Mouse (Mus musculus): ENCODE measurements around the gene AL607142.1.

AL607142.1 gene

GRCm38 (mm10) chr4:120104599-120104998 is 39.8 kb downstream of the AL607142.1 start:
- DNase-seq (ENCODE audit: low read depth): peak; percentile 18

DNA sequence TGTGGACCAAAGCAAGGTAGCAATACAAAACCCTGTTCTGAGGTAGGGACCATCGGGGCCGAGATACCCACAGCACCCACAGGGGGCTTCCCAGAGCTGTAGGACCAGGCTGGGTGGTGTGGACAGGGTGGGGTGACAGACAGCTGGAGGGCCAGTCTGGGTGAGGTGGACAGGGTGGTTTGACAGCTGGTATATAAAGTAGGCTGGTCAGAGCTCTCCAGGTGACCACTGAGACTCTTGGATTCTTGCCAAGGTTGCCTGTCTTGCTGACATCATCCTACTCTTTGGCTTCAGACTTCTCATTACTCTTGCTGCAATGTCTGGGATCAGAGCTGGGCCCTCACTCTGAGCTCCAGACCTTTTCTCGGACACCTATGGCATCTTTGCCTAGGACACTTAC is 41.6 kb downstream of the AL607142.1 start:
- no peak for DNase-seq (ENCODE audit: low read depth)

DNA sequence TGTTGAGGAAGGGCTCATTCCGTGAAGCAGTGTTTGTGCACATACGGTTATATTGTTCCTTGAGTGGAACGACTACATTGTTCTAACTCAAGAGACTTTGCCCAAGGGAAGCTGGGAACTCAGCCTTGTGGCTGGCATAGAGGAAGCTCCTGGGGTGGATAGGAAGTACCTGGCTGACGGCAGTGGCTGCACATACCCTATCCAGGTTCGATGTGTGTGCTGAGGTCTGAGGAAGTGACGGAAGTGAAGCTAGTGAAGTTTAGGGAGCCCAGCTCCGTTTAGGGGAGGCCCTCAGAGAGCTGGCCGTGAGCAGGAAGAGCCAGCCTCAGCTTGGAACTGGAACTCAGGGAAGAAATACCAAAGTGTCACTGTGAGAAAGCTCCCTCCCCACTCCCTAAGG is 43.0 kb downstream of the AL607142.1 start:
- no peak for DNase-seq (ENCODE audit: low read depth)

- DNase-seq (ENCODE audit: low read depth): no peak
These were observed 50.7 kb downstream of the AL607142.1 start for GRCm38 (mm10) chr4:120115516-120115915.

GRCm38 (mm10) chr4:120116312-120116711 is 51.5 kb downstream of the AL607142.1 start:
- DNase-seq (ENCODE audit: low read depth): no peak

GRCm38 (mm10) chr4:120120276-120120675 is 55.5 kb downstream of the AL607142.1 start:
- DNase-seq (ENCODE audit: low read depth): peak; percentile 13

- no peak for DNase-seq (ENCODE audit: low read depth)
These were observed 59.9 kb downstream of the AL607142.1 start for GRCm38 (mm10) chr4:120124656-120125055.

DNA sequence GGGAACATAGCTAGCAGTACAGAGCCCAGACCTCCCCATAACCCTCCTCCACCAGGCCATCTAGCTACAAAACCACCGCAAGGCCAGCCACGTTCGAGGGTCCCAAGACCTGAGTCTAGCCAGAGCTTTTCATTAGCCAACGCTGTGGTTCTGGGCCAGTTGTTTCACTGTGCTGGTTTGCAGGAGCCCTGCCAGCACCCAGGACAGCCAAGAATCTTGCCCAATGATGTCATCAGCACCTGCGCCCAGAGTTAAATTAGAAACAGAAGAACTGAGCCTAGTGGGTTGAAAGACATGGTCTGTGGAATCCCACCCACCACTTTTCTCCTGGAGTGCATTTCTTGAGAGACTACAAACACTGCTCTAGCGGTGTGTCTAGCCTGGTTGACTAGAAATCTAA is 61.3 kb downstream of the AL607142.1 start:
- DNase-seq (ENCODE audit: low read depth): no peak

GRCm38 (mm10) chr4:120127333-120127732 is 62.5 kb downstream of the AL607142.1 start:
- no peak for DNase-seq (ENCODE audit: low read depth)

- no peak for DNase-seq (ENCODE audit: low read depth)
These were observed 63.2 kb downstream of the AL607142.1 start for GRCm38 (mm10) chr4:120128033-120128432.

GRCm38 (mm10) chr4:120129233-120129885 is 64.6 kb downstream of the AL607142.1 start:
- DNase-seq (ENCODE audit: low read depth): peak; percentile 16

GRCm38 (mm10) chr4:120130926-120131325 is 66.1 kb downstream of the AL607142.1 start:
- DNase-seq (ENCODE audit: low read depth): no peak

DNA sequence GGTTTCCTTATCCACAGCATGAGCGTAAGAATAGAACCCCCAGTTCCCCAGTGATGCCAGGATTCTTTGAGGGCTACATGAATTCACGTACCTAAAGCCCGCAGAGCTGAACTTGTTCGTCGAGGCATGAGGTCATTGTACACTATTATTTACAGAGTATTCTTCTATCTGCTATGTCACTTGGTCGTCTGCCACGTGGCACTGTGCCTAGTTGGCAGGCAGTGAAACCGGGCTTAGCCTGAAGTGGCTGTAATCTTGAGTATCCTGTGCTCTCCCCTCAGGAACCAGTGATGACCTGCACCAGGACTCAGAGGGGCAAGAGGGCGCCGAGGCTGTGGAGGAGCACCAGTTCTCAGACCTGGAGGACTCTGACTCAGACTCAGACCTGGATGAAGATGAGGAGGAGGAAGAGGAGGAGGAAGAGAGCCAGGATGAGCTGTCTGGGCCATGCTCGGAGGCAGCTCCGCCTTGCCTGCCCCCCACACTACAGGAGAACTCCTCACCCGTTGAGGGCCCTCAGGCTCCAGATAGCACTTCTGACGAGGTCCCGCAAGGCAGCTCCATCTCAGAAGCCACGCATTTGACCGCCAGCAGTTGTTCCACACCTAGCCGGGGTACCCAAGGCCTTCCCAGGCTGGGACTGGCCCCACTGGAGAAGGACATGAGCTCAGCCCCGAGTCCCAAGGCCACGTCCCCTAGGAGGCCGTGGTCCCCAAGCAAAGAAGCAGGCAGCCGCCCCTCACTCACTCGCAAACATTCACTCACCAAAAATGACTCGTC is 66.8 kb downstream of the AL607142.1 start:
- DNase-seq (ENCODE audit: low read depth): no peak

DNA sequence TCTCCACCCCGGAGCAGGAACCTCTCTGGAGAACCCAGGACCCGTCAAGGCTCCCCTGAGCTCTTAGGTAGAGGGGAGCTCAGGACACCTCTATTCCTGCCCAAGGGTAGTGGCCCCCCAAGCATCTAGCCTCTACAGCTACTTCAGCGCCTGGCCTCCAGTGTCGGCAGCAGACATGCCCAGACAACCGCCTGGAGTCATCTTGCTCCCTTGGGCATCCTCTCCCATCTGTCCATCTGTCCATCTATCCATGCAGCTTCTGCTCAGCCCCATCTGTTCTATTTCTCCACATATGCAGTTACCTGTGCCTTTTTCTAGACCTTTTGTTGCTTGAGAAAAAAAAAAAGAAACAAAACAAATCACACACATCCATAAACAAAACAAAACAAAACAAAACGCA is 69.4 kb downstream of the AL607142.1 start:
- no peak for DNase-seq (ENCODE audit: low read depth)

- DNase-seq (ENCODE audit: low read depth): no peak
These were observed 77.0 kb downstream of the AL607142.1 start for GRCm38 (mm10) chr4:120141810-120142209.

DNA sequence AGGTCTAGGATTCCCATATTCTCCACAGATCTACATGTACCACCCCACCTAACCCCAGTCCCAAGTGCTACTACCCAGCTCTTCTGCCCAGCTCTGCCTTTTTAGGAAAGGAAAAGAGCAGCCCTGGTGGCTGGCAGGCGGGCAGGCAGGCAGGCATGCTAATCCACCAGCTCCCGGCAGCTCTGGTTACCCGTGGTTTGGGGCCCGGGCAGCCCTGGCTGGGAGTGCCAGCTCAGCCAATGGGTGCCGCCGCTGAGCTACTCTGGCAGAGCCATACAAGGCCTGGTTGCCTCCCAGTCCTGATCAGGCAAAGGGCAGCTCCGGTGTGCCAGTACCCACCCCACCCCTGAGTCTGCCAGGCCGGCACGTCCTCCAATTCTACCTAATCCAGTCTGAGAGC is 78.1 kb downstream of the AL607142.1 start:
- DNase-seq (ENCODE audit: low read depth): no peak

Measured in c-Kit-positive CD71-negative TER-119-negative erythroid progenitor cells, embryonic 14.5 days (primary cell).